Mouse (Mus musculus): ENCODE measurements around the gene Grin1. TPM values are rescaled to one million over a fixed set of nuclear protein-coding genes. Genes with fewer than 3 reads are reported as not detected.
A peak's percentile ranks its signal among the peaks of the same experiment; 100 is the strongest.

The Grin1 gene
- polyA plus RNA-seq, 1 experiment from 2014 or later: 0.96 TPM

DNA sequence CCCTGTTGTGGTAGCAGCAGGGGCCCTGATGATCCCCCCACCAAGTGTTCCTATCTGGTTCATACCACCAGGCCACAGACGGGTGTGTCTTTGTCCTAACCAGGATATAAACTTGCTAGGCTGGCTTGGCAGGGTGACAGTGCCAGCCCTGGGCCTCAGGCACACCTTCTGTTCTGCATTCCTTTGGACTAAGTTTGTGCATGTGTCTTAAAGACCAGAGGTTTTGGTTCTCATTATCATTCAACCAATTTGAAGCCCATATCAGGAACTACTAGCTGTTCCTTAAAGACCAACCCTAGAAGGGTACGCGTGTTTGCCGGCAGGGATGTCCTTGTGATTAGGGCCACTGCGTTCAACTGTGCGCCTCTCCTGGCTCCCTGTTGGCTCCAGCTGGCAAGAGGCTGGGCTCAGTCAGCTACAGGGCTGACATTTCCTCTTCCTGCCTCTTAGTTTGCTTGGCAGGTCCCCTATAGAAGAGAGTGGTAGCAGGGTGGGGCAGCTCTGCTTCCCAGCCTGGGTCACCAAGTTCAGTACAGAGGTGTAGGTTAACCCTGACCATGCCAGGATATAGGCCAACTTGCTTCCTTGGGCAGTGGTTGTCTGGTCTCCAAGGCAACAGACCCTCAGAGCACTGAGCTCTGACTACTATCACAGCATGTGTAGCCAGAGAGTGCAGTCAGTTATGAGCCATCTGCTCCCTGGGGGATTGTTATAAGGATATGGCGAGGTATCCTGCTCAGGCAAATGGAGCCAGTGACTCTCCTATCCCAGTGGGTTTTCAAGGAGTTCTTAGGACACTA is 31.9 kb downstream of the Grin1 start:
- Histone ChIP-seq H3K9me3 (replicated peaks; ENCODE audit: control insufficient read depth, low read length) (no peaks in the 10 kb centered on the region), H3K27me3 (ENCODE audit: control insufficient read depth, insufficient read depth, low read length) (peaks cover 44% of the 10 kb centered on the region), H3K9ac (ENCODE audit: low read depth, low read length) (no peak overlapping the region), H3K4me2 (no peak overlapping the region), H3K36me3 (ENCODE audit: control insufficient read depth, insufficient read depth, low read length) (peaks cover 11% of the 10 kb centered on the region; the same call in 1 of the 2 replicates), H3K27ac (ENCODE audit: low read depth, low read length) (no peak overlapping the region), H3K4me3 (ENCODE audit: low read depth, low read length) (no peak overlapping the region), H3K4me1 (ENCODE audit: control insufficient read depth, insufficient read depth, low read length) (peaks cover 11% of the 10 kb centered on the region; the same call in 1 of the 2 replicates)
- 44% methylated on average over 7 of the region's 7 CpGs for WGBS (ENCODE audit: insufficient replicate concordance)
- ATAC-seq (replicated peaks; ENCODE audit: insufficient number of reproducible peaks, low FRiP score, low TSS enrichment): no peak

DNA sequence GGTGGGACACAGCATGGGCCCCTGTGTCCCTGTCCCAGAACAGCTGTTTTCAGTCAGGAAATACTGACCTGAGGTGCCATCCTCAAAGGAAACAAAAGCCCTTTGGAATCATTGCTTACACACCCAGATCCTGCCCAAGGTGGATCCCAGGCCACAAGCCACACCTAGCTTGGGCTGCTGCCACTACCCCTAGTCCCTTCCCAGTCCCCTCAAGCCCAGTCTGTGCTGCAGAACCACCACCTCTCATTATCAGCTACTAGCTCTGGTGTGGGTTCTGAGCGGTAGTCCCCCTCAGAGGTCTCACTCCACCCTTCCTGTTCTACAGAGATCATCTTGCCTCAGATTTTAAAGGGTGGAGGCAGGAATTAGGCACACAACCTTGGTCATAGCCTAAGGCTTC is 32.7 kb downstream of the Grin1 start:
- H3K4me2 ChIP-seq: no peak overlapping the region
- H3K27me3 ChIP-seq (ENCODE audit: control insufficient read depth, insufficient read depth, low read length): peaks cover 37% of the 10 kb centered on the region
- peaks cover 6% of the 10 kb centered on the region; the same call in 1 of the 2 replicates for H3K4me1 ChIP-seq (ENCODE audit: control insufficient read depth, insufficient read depth, low read length)
- no peaks in the 10 kb centered on the region for H3K9me3 ChIP-seq (replicated peaks; ENCODE audit: control insufficient read depth, low read length)
- ATAC-seq (replicated peaks; ENCODE audit: insufficient number of reproducible peaks, low FRiP score, low TSS enrichment): no peak
- WGBS (ENCODE audit: insufficient replicate concordance): 69% methylated on average over 1 of the region's 1 CpGs
- no peak overlapping the region for H3K27ac ChIP-seq (ENCODE audit: low read depth, low read length)
- H3K4me3 ChIP-seq (ENCODE audit: low read depth, low read length): no peak overlapping the region
- peaks cover 15% of the 10 kb centered on the region; the same call in 1 of the 2 replicates for H3K36me3 ChIP-seq (ENCODE audit: control insufficient read depth, insufficient read depth, low read length)
- no peak overlapping the region for H3K9ac ChIP-seq (ENCODE audit: low read depth, low read length)

DNA sequence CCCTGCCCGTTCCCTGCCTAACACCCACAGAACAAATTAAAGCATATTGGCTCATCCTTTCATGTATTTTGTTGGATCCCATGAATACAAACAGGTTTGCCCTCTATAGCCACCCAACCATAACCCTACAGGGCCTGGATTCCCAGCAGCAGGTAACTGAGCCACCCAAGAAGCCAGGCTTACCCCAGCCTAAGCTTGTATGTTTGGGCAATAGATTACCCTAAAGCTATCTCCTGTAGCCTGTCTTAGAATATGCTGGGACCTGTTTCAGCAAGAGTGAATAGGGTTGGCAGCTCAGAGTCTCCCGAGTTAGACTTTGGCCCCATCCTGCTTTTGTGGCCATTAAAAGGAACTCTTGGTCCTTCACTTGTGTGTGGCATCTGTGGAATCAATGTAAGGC is 33.4 kb downstream of the Grin1 start:
- no peak overlapping the region for H3K4me3 ChIP-seq (ENCODE audit: low read depth, low read length)
- H3K9me3 ChIP-seq (replicated peaks; ENCODE audit: control insufficient read depth, low read length): no peaks in the 10 kb centered on the region
- H3K27me3 ChIP-seq (ENCODE audit: control insufficient read depth, insufficient read depth, low read length): peaks cover 29% of the 10 kb centered on the region
- no peak overlapping the region for H3K9ac ChIP-seq (ENCODE audit: low read depth, low read length)
- peaks cover 19% of the 10 kb centered on the region for H3K36me3 ChIP-seq (ENCODE audit: control insufficient read depth, insufficient read depth, low read length)
- peaks cover 6% of the 10 kb centered on the region; the same call in 1 of the 2 replicates for H3K4me1 ChIP-seq (ENCODE audit: control insufficient read depth, insufficient read depth, low read length)
- H3K27ac ChIP-seq (ENCODE audit: low read depth, low read length): no peak overlapping the region
- H3K4me2 ChIP-seq: no peak overlapping the region
- WGBS (ENCODE audit: insufficient replicate concordance): 89% methylated on average over 2 of the region's 2 CpGs
- no peak for ATAC-seq (replicated peaks; ENCODE audit: insufficient number of reproducible peaks, low FRiP score, low TSS enrichment)

DNA sequence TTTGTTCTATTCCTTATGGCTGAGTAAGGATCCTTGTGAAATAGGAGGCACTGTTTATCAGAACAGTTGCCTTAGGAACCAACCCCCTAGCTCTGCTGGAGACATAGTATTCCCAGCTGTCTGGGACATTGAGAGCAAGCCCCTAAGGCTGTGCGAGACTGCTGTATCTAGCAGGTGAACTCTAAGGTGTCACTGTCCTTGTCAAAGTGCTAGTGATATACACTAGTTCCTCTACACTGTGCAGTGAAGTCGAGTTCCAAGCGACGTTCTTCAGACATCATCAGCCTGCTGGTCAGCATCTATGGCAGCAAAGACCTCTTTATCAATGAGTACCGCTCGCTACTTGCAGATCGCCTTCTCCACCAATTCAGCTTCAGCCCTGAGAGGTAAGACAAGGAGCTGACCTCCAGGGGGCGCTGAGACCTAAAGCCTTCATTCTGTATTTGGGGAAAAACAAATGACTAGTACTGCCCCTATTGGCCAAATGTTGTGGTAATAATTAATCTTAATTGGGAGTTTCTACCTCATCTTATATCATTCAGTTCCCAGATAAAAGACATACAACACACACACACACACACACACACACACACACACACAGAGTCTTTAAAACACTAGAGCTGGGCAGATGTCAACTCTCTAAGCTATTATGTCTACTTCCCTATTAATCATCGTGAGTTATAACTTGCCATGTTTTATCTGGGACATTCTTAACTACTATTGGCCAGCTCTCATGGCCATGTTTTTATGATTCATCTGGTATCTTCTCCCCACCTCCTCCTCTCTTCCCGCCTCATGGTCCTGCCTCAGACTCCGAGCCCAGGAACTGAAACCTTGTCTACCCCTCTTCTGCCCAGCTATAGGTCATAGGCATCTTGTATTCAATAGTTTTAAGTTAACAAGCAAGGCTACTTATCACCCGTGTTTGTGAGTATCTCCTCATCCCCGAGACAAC is 39.8 kb downstream of the Grin1 start:
- Histone ChIP-seq H3K4me3 (ENCODE audit: low read depth, low read length) (no peak overlapping the region), H3K27ac (ENCODE audit: low read depth, low read length) (no peak overlapping the region), H3K9me3 (replicated peaks; ENCODE audit: control insufficient read depth, low read length) (no peaks in the 10 kb centered on the region), H3K36me3 (ENCODE audit: control insufficient read depth, insufficient read depth, low read length) (peaks cover 45% of the 10 kb centered on the region), H3K4me1 (ENCODE audit: control insufficient read depth, insufficient read depth, low read length) (no peaks in the 10 kb centered on the region), H3K4me2 (no peak overlapping the region), H3K27me3 (ENCODE audit: control insufficient read depth, insufficient read depth, low read length) (no peaks in the 10 kb centered on the region), H3K9ac (ENCODE audit: low read depth, low read length) (no peak overlapping the region)
- WGBS (ENCODE audit: insufficient replicate concordance): 60% methylated on average over 13 of the region's 13 CpGs
- ATAC-seq (replicated peaks; ENCODE audit: insufficient number of reproducible peaks, low FRiP score, low TSS enrichment): no peak

DNA sequence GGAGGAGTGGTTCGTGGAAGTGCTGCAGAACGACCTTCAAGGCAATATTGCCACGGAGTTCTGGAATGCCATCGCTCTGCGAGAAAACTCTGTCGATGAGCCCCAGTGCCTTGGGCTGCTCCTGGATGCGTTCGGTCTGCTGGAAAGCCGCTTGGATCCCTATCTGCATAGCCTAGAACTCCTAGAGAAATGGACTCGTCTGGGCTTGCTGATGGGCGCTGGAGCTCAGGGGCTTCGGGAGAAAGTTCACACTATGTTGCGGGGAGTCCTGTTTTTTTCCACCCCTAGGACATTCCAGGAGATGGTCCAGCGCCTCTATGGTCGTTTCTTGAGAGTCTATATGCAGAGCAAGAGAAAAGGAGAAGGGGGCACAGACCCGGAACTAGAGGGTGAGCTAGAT is 46.0 kb downstream of the Grin1 start:
- Histone ChIP-seq H3K4me3 (ENCODE audit: low read depth, low read length) (peak overlapping the region; percentile 82), H3K4me2 (peak overlapping the region; percentile 93), H3K9me3 (replicated peaks; ENCODE audit: control insufficient read depth, low read length) (no peaks in the 10 kb centered on the region), H3K4me1 (ENCODE audit: control insufficient read depth, insufficient read depth, low read length) (peaks cover 16% of the 10 kb centered on the region), H3K27me3 (ENCODE audit: control insufficient read depth, insufficient read depth, low read length) (no peaks in the 10 kb centered on the region), H3K9ac (ENCODE audit: low read depth, low read length) (peak overlapping the region; percentile 94), H3K36me3 (ENCODE audit: control insufficient read depth, insufficient read depth, low read length) (peaks cover 30% of the 10 kb centered on the region), H3K27ac (ENCODE audit: low read depth, low read length) (no peak overlapping the region)
- WGBS (ENCODE audit: insufficient replicate concordance): 27% methylated on average over 16 of the region's 16 CpGs
- no peak for ATAC-seq (replicated peaks; ENCODE audit: insufficient number of reproducible peaks, low FRiP score, low TSS enrichment)

DNA sequence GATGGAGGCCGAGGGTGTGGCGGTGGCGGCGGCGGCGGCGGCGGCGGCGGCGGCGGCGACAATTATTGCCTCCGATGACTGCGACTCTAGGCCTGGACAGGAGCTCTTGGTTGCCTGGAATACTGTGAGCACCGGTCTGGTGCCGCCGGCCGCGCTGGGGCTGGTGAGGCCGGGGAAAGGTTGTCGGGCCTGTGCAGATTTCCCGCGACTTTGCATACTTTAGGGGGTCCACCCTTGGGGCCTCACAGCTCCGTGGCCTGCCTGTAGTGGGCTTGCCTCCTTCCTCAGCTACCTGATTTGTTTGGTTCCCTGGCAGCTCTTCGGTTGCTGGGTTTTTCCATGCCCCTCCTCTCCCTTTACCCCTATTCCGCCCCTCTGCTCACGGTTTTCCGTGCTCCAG is 46.5 kb downstream of the Grin1 start:
- Histone ChIP-seq H3K27me3 (ENCODE audit: control insufficient read depth, insufficient read depth, low read length) (no peaks in the 10 kb centered on the region), H3K4me3 (ENCODE audit: low read depth, low read length) (peak overlapping the region; percentile 82), H3K36me3 (ENCODE audit: control insufficient read depth, insufficient read depth, low read length) (peaks cover 27% of the 10 kb centered on the region), H3K4me1 (ENCODE audit: control insufficient read depth, insufficient read depth, low read length) (peaks cover 16% of the 10 kb centered on the region), H3K27ac (ENCODE audit: low read depth, low read length) (no peak overlapping the region), H3K4me2 (peak overlapping the region; percentile 93), H3K9me3 (replicated peaks; ENCODE audit: control insufficient read depth, low read length) (no peaks in the 10 kb centered on the region), H3K9ac (ENCODE audit: low read depth, low read length) (peak overlapping the region; percentile 94)
- peak; percentile 21; the same call in 1 of the 2 replicates for ATAC-seq (replicated peaks; ENCODE audit: insufficient number of reproducible peaks, low FRiP score, low TSS enrichment)
- WGBS (ENCODE audit: insufficient replicate concordance): 1% methylated on average over 29 of the region's 29 CpGs

DNA sequence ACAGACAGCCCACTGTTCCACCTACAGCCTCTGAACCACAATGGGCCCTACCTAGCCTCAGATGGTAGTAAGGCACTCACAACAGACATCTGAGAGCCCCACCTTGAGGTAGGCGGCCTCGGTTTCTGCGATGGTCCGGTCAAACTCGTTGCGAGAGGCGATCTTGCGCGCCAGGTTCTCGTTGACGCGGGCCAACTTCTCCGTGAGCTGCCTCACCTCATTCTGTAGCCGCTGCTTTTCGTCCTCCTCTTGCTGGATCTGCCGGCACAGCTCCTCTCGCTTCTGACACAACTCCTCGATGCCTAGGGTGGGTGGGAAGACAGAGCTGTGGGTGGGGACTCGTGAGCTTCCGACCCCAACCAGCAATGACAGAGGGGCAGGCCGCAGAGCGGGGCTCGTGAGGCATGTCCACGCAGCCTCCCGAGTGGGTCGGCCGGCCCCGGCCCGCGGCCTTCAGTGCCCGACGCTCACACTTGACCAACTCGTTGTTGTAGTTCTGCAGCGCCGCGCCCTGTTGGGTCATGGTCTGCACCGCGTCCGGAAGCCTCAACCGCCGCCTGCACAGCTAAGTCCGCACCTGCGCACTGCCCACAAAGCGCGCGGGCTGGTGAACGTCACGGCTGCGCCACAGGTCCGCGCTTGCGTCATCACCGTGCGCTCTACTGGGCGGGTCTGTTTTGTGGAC is 47.0 kb downstream of the Grin1 start, which contains the start of the genes Ssna1 and Anapc2:
Gene Ssna1 (minus strand): TSS at position 612 of the 685 bp plus-strand sequence.
Gene Anapc2 (plus strand): TSS at position 652 of the 685 bp plus-strand sequence.
- H3K9me3 ChIP-seq (replicated peaks; ENCODE audit: control insufficient read depth, low read length): no peaks in the 10 kb centered on the region
- H3K36me3 ChIP-seq (ENCODE audit: control insufficient read depth, insufficient read depth, low read length): peaks cover 22% of the 10 kb centered on the region
- ATAC-seq (replicated peaks; ENCODE audit: insufficient number of reproducible peaks, low FRiP score, low TSS enrichment): peak; percentile 96
- peak within 1 kb of the TSS; percentile 94 for H3K9ac ChIP-seq (ENCODE audit: low read depth, low read length)
- H3K4me1 ChIP-seq (ENCODE audit: control insufficient read depth, insufficient read depth, low read length): peaks cover 18% of the 10 kb centered on the region
- H3K4me3 ChIP-seq (ENCODE audit: low read depth, low read length): peak within 1 kb of the TSS; percentile 82
- peak within 1 kb of the TSS; percentile 70 for H3K27ac ChIP-seq (ENCODE audit: low read depth, low read length)
- H3K27me3 ChIP-seq (ENCODE audit: control insufficient read depth, insufficient read depth, low read length): no peaks in the 10 kb centered on the region
- 0% methylated on average over 55 of the region's 55 CpGs for WGBS (ENCODE audit: insufficient replicate concordance)
- peak within 1 kb of the TSS; percentile 93 for H3K4me2 ChIP-seq

DNA sequence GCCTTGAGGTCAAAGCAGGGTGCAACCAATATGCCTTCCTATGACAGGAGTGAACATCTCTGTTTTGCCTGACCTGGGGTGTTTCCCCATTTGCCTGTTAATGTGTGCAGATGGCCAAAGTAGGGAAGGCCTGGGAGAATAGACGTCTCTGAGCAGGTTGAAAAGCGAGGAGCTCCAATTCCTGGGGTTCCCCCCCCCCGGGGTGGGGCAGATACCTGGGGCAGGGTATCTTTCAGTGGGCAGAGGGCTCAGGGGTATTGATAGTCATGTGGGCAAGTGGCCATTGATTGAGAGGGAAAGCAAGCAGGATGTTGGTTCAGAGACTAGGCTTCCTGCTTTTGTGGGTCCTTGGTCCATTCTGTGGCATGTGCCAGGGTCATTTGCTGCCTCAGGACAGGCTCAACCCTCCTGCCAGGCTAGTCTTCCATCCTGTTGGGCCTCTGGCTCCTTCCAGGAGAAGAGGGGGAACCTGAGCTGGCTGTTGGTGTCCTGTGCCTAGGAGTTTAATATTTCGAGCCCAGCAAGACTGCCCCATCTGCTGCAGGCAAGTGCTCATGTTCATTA is 51.2 kb downstream of the Grin1 start:
- no peak overlapping the region for H3K27ac ChIP-seq (ENCODE audit: low read depth, low read length)
- H3K36me3 ChIP-seq (ENCODE audit: control insufficient read depth, insufficient read depth, low read length): peaks cover 8% of the 10 kb centered on the region; the same call in 1 of the 2 replicates
- no peak overlapping the region for H3K9ac ChIP-seq (ENCODE audit: low read depth, low read length)
- H3K4me3 ChIP-seq (ENCODE audit: low read depth, low read length): no peak overlapping the region
- H3K4me1 ChIP-seq (ENCODE audit: control insufficient read depth, insufficient read depth, low read length): peaks cover 36% of the 10 kb centered on the region
- no peak for ATAC-seq (replicated peaks; ENCODE audit: insufficient number of reproducible peaks, low FRiP score, low TSS enrichment)
- H3K9me3 ChIP-seq (replicated peaks; ENCODE audit: control insufficient read depth, low read length): no peaks in the 10 kb centered on the region
- no peak overlapping the region for H3K4me2 ChIP-seq
- H3K27me3 ChIP-seq (ENCODE audit: control insufficient read depth, insufficient read depth, low read length): peaks cover 16% of the 10 kb centered on the region
- 65% methylated on average over 4 of the region's 4 CpGs for WGBS (ENCODE audit: insufficient replicate concordance)
